Mouse (Mus musculus): ENCODE results near the gene Zranb1. TPM values are rescaled to one million over a fixed set of nuclear protein-coding genes. Genes with fewer than 3 reads are reported as not detected.

Gene Zranb1
- polyA plus RNA-seq, 1 experiment from 2014 or later = 19.2 TPM

GRCm38 (mm10) chr7:132890201-132890600 lies 40.7 kb upstream of the Zranb1 start:
- no peak for ATAC-seq (replicated peaks; ENCODE audit: insufficient number of reproducible peaks, low FRiP score, low TSS enrichment, low read depth)
- Histone ChIP-seq H3K36me3 (replicated peaks; ENCODE audit: control insufficient read depth, insufficient read depth, low read depth, low read length) (no peaks in the 10 kb centered on the region), H3K4me1 (ENCODE audit: control insufficient read depth, insufficient read depth, low read length) (no peaks in the 10 kb centered on the region), H3K9ac (replicated peaks; ENCODE audit: low read length) (no peak overlapping the region), H3K4me2 (ENCODE audit: low read depth, low read length) (no peak overlapping the region), H3K27me3 (ENCODE audit: control insufficient read depth, insufficient read depth, low read length) (no peaks in the 10 kb centered on the region), H3K27ac (replicated peaks; ENCODE audit: low read depth, low read length) (no peak overlapping the region), H3K4me3 (ENCODE audit: low read depth, low read length) (no peak overlapping the region), H3K9me3 (replicated peaks; ENCODE audit: control insufficient read depth, low read length) (no peaks in the 10 kb centered on the region)
- 82% methylated on average over 5 of the region's 5 CpGs for WGBS
- DNase-seq (ENCODE audit: low spot score) = no peak

DNA sequence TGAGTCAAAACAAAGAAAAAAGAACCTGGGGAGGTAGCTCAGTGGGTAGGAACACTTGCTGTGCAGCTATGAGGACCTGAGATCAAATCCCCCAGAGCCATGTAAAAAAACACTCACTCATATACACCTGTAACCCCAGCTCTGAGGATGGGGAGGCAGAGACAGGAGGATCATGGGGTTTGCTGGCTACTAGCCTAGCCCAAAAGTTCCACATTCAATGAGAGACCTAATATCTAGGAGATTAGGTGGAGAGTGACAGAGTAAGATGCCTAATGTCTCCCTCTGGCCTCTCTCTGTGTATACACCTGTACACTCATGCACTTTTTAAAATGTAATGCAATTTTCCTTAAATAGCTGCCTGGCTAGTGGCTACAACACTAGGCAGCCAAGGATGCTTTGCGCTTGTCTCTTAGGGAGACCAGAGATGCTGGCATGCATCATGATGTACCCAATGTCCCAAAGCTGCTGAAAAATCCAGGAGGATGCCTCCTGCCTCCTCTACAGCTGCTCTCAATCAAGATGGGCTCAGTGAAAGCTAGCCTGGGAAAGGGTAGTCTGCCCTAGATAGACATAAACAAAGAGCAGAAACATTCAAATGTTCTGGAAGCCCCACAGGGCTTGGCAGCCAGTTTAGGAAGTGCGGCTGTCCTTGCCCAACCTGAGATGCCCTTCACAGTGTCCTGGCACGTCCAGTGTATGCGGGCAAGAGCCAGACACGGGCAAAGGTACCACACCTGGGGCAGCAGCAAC lies 39.2 kb upstream of the Zranb1 start:
- H3K36me3 ChIP-seq (replicated peaks; ENCODE audit: control insufficient read depth, insufficient read depth, low read depth, low read length) = no peaks in the 10 kb centered on the region
- no peak overlapping the region for H3K4me3 ChIP-seq (ENCODE audit: low read depth, low read length)
- no peak overlapping the region for H3K9ac ChIP-seq (replicated peaks; ENCODE audit: low read length)
- WGBS = 85% methylated on average over 5 of the region's 5 CpGs
- H3K9me3 ChIP-seq (replicated peaks; ENCODE audit: control insufficient read depth, low read length) = no peaks in the 10 kb centered on the region
- ATAC-seq (replicated peaks; ENCODE audit: insufficient number of reproducible peaks, low FRiP score, low TSS enrichment, low read depth) = no peak
- DNase-seq (ENCODE audit: low spot score) = no peak
- H3K27me3 ChIP-seq (ENCODE audit: control insufficient read depth, insufficient read depth, low read length) = no peaks in the 10 kb centered on the region
- no peak overlapping the region for H3K27ac ChIP-seq (replicated peaks; ENCODE audit: low read depth, low read length)
- H3K4me2 ChIP-seq (ENCODE audit: low read depth, low read length) = no peak overlapping the region
- no peaks in the 10 kb centered on the region for H3K4me1 ChIP-seq (ENCODE audit: control insufficient read depth, insufficient read depth, low read length)

DNA sequence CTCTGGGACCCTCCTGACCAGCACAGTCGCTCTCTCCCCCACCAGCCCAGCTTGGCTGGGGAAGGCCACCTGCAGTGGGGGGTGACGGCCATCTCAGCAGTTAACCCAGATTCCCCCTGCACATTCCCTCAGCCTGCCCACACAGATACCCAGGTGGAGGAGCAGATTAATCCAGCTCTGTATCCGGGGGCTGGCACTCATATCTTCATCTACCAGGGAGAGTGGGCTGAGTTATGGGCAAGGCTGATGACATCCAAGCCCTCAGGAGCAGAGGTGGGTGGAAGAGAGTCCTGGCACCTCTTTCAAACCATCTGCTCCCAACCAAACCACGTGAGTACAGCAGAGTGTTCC lies 38.7 kb upstream of the Zranb1 start:
- 69% methylated on average over 4 of the region's 4 CpGs for WGBS
- no peaks in the 10 kb centered on the region for H3K27me3 ChIP-seq (ENCODE audit: control insufficient read depth, insufficient read depth, low read length)
- no peaks in the 10 kb centered on the region for H3K4me1 ChIP-seq (ENCODE audit: control insufficient read depth, insufficient read depth, low read length)
- no peak overlapping the region for H3K4me3 ChIP-seq (ENCODE audit: low read depth, low read length)
- no peak overlapping the region for H3K27ac ChIP-seq (replicated peaks; ENCODE audit: low read depth, low read length)
- H3K9me3 ChIP-seq (replicated peaks; ENCODE audit: control insufficient read depth, low read length) = no peaks in the 10 kb centered on the region
- no peaks in the 10 kb centered on the region for H3K36me3 ChIP-seq (replicated peaks; ENCODE audit: control insufficient read depth, insufficient read depth, low read depth, low read length)
- DNase-seq (ENCODE audit: low spot score) = no peak
- ATAC-seq (replicated peaks; ENCODE audit: insufficient number of reproducible peaks, low FRiP score, low TSS enrichment, low read depth) = no peak
- H3K9ac ChIP-seq (replicated peaks; ENCODE audit: low read length) = no peak overlapping the region
- no peak overlapping the region for H3K4me2 ChIP-seq (ENCODE audit: low read depth, low read length)

- H3K9ac ChIP-seq (replicated peaks; ENCODE audit: low read length) = no peak overlapping the region
- H3K4me2 ChIP-seq (ENCODE audit: low read depth, low read length) = no peak overlapping the region
- DNase-seq (ENCODE audit: low spot score) (no peak), ATAC-seq (replicated peaks; ENCODE audit: insufficient number of reproducible peaks, low FRiP score, low TSS enrichment, low read depth) (no peak)
- no peak overlapping the region for H3K27ac ChIP-seq (replicated peaks; ENCODE audit: low read depth, low read length)
- no peaks in the 10 kb centered on the region for H3K36me3 ChIP-seq (replicated peaks; ENCODE audit: control insufficient read depth, insufficient read depth, low read depth, low read length)
- WGBS = 79% methylated on average over 7 of the region's 7 CpGs
- no peaks in the 10 kb centered on the region for H3K27me3 ChIP-seq (ENCODE audit: control insufficient read depth, insufficient read depth, low read length)
- H3K4me3 ChIP-seq (ENCODE audit: low read depth, low read length) = no peak overlapping the region
- H3K9me3 ChIP-seq (replicated peaks; ENCODE audit: control insufficient read depth, low read length) = no peaks in the 10 kb centered on the region
- no peaks in the 10 kb centered on the region for H3K4me1 ChIP-seq (ENCODE audit: control insufficient read depth, insufficient read depth, low read length)
These were observed 38.1 kb upstream of the Zranb1 start for GRCm38 (mm10) chr7:132892806-132893205.

- no peak overlapping the region for H3K27ac ChIP-seq (replicated peaks; ENCODE audit: low read depth, low read length)
- H3K9me3 ChIP-seq (replicated peaks; ENCODE audit: control insufficient read depth, low read length) = no peaks in the 10 kb centered on the region
- no peaks in the 10 kb centered on the region for H3K4me1 ChIP-seq (ENCODE audit: control insufficient read depth, insufficient read depth, low read length)
- no peaks in the 10 kb centered on the region for H3K27me3 ChIP-seq (ENCODE audit: control insufficient read depth, insufficient read depth, low read length)
- no peak overlapping the region for H3K4me2 ChIP-seq (ENCODE audit: low read depth, low read length)
- H3K4me3 ChIP-seq (ENCODE audit: low read depth, low read length) = no peak overlapping the region
- H3K36me3 ChIP-seq (replicated peaks; ENCODE audit: control insufficient read depth, insufficient read depth, low read depth, low read length) = no peaks in the 10 kb centered on the region
- ATAC-seq (replicated peaks; ENCODE audit: insufficient number of reproducible peaks, low FRiP score, low TSS enrichment, low read depth) = no peak
- no peak overlapping the region for H3K9ac ChIP-seq (replicated peaks; ENCODE audit: low read length)
- WGBS = 87% methylated on average over 1 of the region's 1 CpGs
- DNase-seq (ENCODE audit: low spot score) = no peak
These were observed 37.6 kb upstream of the Zranb1 start for GRCm38 (mm10) chr7:132893336-132893735.

- no peaks in the 10 kb centered on the region for H3K27me3 ChIP-seq (ENCODE audit: control insufficient read depth, insufficient read depth, low read length)
- no peaks in the 10 kb centered on the region for H3K4me1 ChIP-seq (ENCODE audit: control insufficient read depth, insufficient read depth, low read length)
- no peaks in the 10 kb centered on the region for H3K36me3 ChIP-seq (replicated peaks; ENCODE audit: control insufficient read depth, insufficient read depth, low read depth, low read length)
- H3K4me2 ChIP-seq (ENCODE audit: low read depth, low read length) = no peak overlapping the region
- DNase-seq (ENCODE audit: low spot score) (no peak), ATAC-seq (replicated peaks; ENCODE audit: insufficient number of reproducible peaks, low FRiP score, low TSS enrichment, low read depth) (no peak)
- no peak overlapping the region for H3K27ac ChIP-seq (replicated peaks; ENCODE audit: low read depth, low read length)
- H3K9ac ChIP-seq (replicated peaks; ENCODE audit: low read length) = no peak overlapping the region
- WGBS = 80% methylated on average over 7 of the region's 7 CpGs
- no peaks in the 10 kb centered on the region for H3K9me3 ChIP-seq (replicated peaks; ENCODE audit: control insufficient read depth, low read length)
- H3K4me3 ChIP-seq (ENCODE audit: low read depth, low read length) = no peak overlapping the region
These were observed 35.9 kb upstream of the Zranb1 start for GRCm38 (mm10) chr7:132894841-132895555.

DNA sequence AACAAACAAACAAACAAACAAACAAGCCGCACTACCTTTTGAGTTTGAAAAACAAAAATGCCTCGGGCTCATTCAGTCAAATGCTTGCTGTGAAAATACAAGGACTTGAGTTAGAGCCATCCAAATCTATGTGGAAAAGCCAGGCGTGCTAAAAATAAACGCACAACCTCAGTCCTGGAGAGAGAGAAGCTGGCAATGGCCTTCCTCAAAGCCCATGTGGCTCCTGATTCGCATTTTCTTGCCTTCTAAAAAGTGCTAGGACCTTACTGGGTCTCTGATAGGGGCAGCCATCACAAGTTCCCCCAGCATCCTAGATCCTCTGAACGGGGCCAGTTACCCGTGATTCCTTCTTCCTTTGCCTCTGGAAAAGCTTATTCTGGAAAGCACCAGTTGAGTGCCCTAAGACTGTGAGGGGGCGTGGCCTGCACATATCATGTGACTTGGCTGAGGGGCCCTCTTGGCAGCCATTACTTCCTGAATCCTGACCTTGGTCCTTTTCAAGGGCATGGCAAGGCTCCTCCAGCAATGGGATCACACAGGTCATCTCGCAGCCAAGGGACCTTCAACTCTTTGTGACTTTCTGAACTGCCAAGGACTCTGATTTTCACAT lies 34.6 kb upstream of the Zranb1 start:
- H3K4me3 ChIP-seq (ENCODE audit: low read depth, low read length) = no peak overlapping the region
- H3K9ac ChIP-seq (replicated peaks; ENCODE audit: low read length) = no peak overlapping the region
- H3K4me2 ChIP-seq (ENCODE audit: low read depth, low read length) = no peak overlapping the region
- 87% methylated on average over 9 of the region's 9 CpGs for WGBS
- ATAC-seq (replicated peaks; ENCODE audit: insufficient number of reproducible peaks, low FRiP score, low TSS enrichment, low read depth) (no peak), DNase-seq (ENCODE audit: low spot score) (no peak)
- no peak overlapping the region for H3K27ac ChIP-seq (replicated peaks; ENCODE audit: low read depth, low read length)
- H3K9me3 ChIP-seq (replicated peaks; ENCODE audit: control insufficient read depth, low read length) = no peaks in the 10 kb centered on the region
- no peaks in the 10 kb centered on the region for H3K27me3 ChIP-seq (ENCODE audit: control insufficient read depth, insufficient read depth, low read length)
- no peaks in the 10 kb centered on the region for H3K36me3 ChIP-seq (replicated peaks; ENCODE audit: control insufficient read depth, insufficient read depth, low read depth, low read length)
- no peaks in the 10 kb centered on the region for H3K4me1 ChIP-seq (ENCODE audit: control insufficient read depth, insufficient read depth, low read length)

GRCm38 (mm10) chr7:132897258-132897657 lies 33.7 kb upstream of the Zranb1 start:
- no peak for DNase-seq (ENCODE audit: low spot score)
- Histone ChIP-seq H3K27ac (replicated peaks; ENCODE audit: low read depth, low read length) (no peak overlapping the region), H3K4me3 (ENCODE audit: low read depth, low read length) (no peak overlapping the region), H3K4me1 (ENCODE audit: control insufficient read depth, insufficient read depth, low read length) (no peaks in the 10 kb centered on the region), H3K9ac (replicated peaks; ENCODE audit: low read length) (no peak overlapping the region), H3K27me3 (ENCODE audit: control insufficient read depth, insufficient read depth, low read length) (no peaks in the 10 kb centered on the region), H3K9me3 (replicated peaks; ENCODE audit: control insufficient read depth, low read length) (no peaks in the 10 kb centered on the region), H3K36me3 (replicated peaks; ENCODE audit: control insufficient read depth, insufficient read depth, low read depth, low read length) (no peaks in the 10 kb centered on the region), H3K4me2 (ENCODE audit: low read depth, low read length) (no peak overlapping the region)
- ATAC-seq (replicated peaks; ENCODE audit: insufficient number of reproducible peaks, low FRiP score, low TSS enrichment, low read depth) = no peak
- 82% methylated on average over 10 of the region's 10 CpGs for WGBS
